Mouse (Mus musculus) olfactory bulb, adult 2 months (tissue): ENCODE data around the gene Tbc1d5.

ENCODE experiments used
- CTCF ChIP-seq: fragments of 200-500 bp; IDR thresholded peaks from 2 replicates; pipeline ENCODE4 v1.5.1; 2012; ENCODE audit warnings: low read depth, mild to moderate bottlenecking, low read length, moderate library complexity; ENCODE audit not compliant: insufficient read depth
- POLR2A ChIP-seq: fragments of 200-500 bp; IDR thresholded peaks from 2 replicates; pipeline ENCODE4 v1.6.1; 2012; ENCODE audit warnings: mild to moderate bottlenecking, low read depth, low read length, moderate library complexity; ENCODE audit not compliant: insufficient read depth

- no peak for TF ChIP-seq CTCF
- no peak for TF ChIP-seq POLR2A
Measured at GRCm38 (mm10) chr17:51221075-51221474, 41.9 kb upstream of the Tbc1d5 start.
